Comparison of ENCODE assay signal across 37 mouse cellular contexts in genomic region chrX:164035401-164035800, GRCm38 (mm10). TPM values are rescaled to one million over a fixed set of nuclear protein-coding genes. Genes with fewer than 3 reads are reported as not detected.
"Had no signal": no experiment of that assay in that cellular context is flagged by ENCODE, and none has a peak within 500 bp of the region (broad histone marks: within the 10 kb centered on the region; RNA-seq: fewer than 3 reads in every experiment).

No protein-coding gene starts in this region.

- H3K9me3 ChIP-seq: heart, embryonic 10.5 days; heart, embryonic 12.5 days; heart, embryonic 13.5 days; heart, embryonic 15.5 days; hindbrain, embryonic 10.5 days; hindbrain, embryonic 12.5 days; hindbrain, embryonic 13.5 days; hindbrain, embryonic 15.5 days; intestine, embryonic 15.5 days; kidney, embryonic 15.5 days had no signal

- H3K4me1 ChIP-seq: heart, embryonic 10.5 days; heart, embryonic 12.5 days; heart, embryonic 13.5 days; heart, embryonic 15.5 days; hindbrain, embryonic 10.5 days; hindbrain, embryonic 12.5 days; hindbrain, embryonic 13.5 days; hindbrain, embryonic 15.5 days; intestine, embryonic 15.5 days; kidney, embryonic 15.5 days had no signal

- ATAC-seq: hindbrain, embryonic 16.5 days; hindbrain, postnatal 0 days; inflammation-experienced regulatory T-cells, adult 6 months; intestine, embryonic 15.5 days; intestine, embryonic 16.5 days; intestine, postnatal 0 days had no signal

- DNase-seq: heart, adult 2 months; heart, postnatal 10 days; heart, postnatal 14 days; heart, postnatal 36 days; heart, postnatal 4 days; kidney, postnatal 4 days; layer of hippocampus, adult 9-11 months; layer of hippocampus, postnatal 36 days had no signal

- H3K4me3 ChIP-seq: heart, adult 2 months; heart, embryonic 10.5 days; heart, embryonic 12.5 days; heart, embryonic 13.5 days; heart, embryonic 15.5 days; hindbrain, embryonic 10.5 days; hindbrain, embryonic 12.5 days; hindbrain, embryonic 13.5 days; hindbrain, embryonic 15.5 days; intestine, embryonic 15.5 days; kidney, embryonic 15.5 days; layer of hippocampus, adult 2 months; left cerebral cortex, adult 2 months had no signal

- H3K9ac ChIP-seq: heart, embryonic 12.5 days; heart, embryonic 13.5 days; heart, embryonic 15.5 days; hindbrain, embryonic 12.5 days; hindbrain, embryonic 13.5 days; hindbrain, embryonic 14.5 days; hindbrain, embryonic 15.5 days; intestine, embryonic 15.5 days; kidney, embryonic 15.5 days had no signal

- H3K36me3 ChIP-seq: heart, embryonic 10.5 days; heart, embryonic 12.5 days; heart, embryonic 13.5 days; heart, embryonic 15.5 days; hindbrain, embryonic 10.5 days; hindbrain, embryonic 12.5 days; hindbrain, embryonic 13.5 days; hindbrain, embryonic 15.5 days; intestine, embryonic 15.5 days; kidney, embryonic 15.5 days had no signal

- H3K27me3 ChIP-seq: heart, embryonic 12.5 days; heart, embryonic 13.5 days; heart, embryonic 15.5 days; hindbrain, embryonic 15.5 days; intestine, embryonic 15.5 days had no signal

- H3K27ac ChIP-seq: heart, adult 2 months; heart, embryonic 10.5 days; heart, embryonic 13.5 days; heart, embryonic 15.5 days; hindbrain, embryonic 10.5 days; hindbrain, embryonic 12.5 days; hindbrain, embryonic 13.5 days; hindbrain, embryonic 14.5 days; hindbrain, embryonic 15.5 days; hindbrain, postnatal 0 days; intestine, embryonic 15.5 days; kidney, embryonic 15.5 days; kidney, postnatal 0 days; layer of hippocampus, adult 2 months; left cerebral cortex, adult 2 months had no signal

- H3K4me2 ChIP-seq: heart, embryonic 11.5 days; heart, embryonic 12.5 days; heart, embryonic 13.5 days; heart, embryonic 15.5 days; hindbrain, embryonic 12.5 days; hindbrain, embryonic 13.5 days; hindbrain, embryonic 14.5 days; hindbrain, embryonic 15.5 days; intestine, embryonic 15.5 days; kidney, embryonic 15.5 days had no signal

RNA-seq across cellular contexts. Expression of gene Cltrn, which starts 53.2 kb away (rescaled TPM):
- total RNA-seq: heart, adult 2 months; heart, adult 8-10 months; heart, postnatal 10 days; heart, postnatal 14 days; heart, postnatal 25 days; heart, postnatal 36 days; heart, postnatal 4 days; hematopoietic stem cell, adult 5-6 weeks; hindbrain, postnatal 0 days; layer of hippocampus, adult 2 months; layer of hippocampus, postnatal 10 days; layer of hippocampus, postnatal 14 days; layer of hippocampus, postnatal 25 days; layer of hippocampus, postnatal 36 days; left cerebral cortex, adult 2 months had no signal
- polyA plus RNA-seq: heart, adult 2 months; heart, embryonic 12.5 days; heart, embryonic 14.5 days; heart, embryonic 15.5 days; heart, postnatal 0 days; hindbrain, postnatal 0 days; inflammation-experienced regulatory T-cells, adult 6 months; large intestine, adult 2 months had no signal
